Mouse (Mus musculus) forebrain, postnatal 0 days (tissue): ENCODE data around the gene Arhgap44. TPM values are rescaled to one million over a fixed set of nuclear protein-coding genes. Genes with fewer than 3 reads are reported as not detected.
A peak's percentile ranks its signal among the peaks of the same experiment; 100 is the strongest.

ENCODE experiments used
- ATAC-seq: fragments of 200-750 bp; cut with Nextera tagmentation; 2 replicates; pipeline ENCODE4 v1.8.0; 2017; ENCODE audit warnings: mild to moderate bottlenecking, moderate library complexity
- DNase-seq: peaks from one replicate; pipeline ENCODE4 v3.0.0-alpha.2; 2015
- H3K27ac ChIP-seq: fragments of 300-500 bp; sonication (generic); 2 replicates; pipeline ENCODE4 v1.5.1; 2014; ENCODE audit warnings: low read depth, mild to moderate bottlenecking, antibody characterized with exemption, low read length, moderate library complexity, mixed read lengths
- H3K27me3 ChIP-seq: fragments of 300-500 bp; sonication (generic); 2 replicates; pipeline ENCODE4 v1.6.1; 2014; ENCODE audit warnings: mild to moderate bottlenecking, low read length, mixed read lengths; ENCODE audit not compliant: insufficient read depth
- H3K36me3 ChIP-seq: fragments of 300-500 bp; sonication (generic); 2 replicates; pipeline ENCODE4 v1.6.1; 2014; ENCODE audit warnings: mild to moderate bottlenecking, moderate library complexity; ENCODE audit not compliant: insufficient read depth
- H3K4me1 ChIP-seq: fragments of 300-500 bp; sonication (generic); 2 replicates; pipeline ENCODE4 v1.6.1; 2014; ENCODE audit warnings: antibody characterized with exemption; ENCODE audit not compliant: insufficient read depth
- H3K4me2 ChIP-seq: fragments of 300-500 bp; sonication (generic); 2 replicates; pipeline ENCODE4 v1.6.1; 2014; ENCODE audit warnings: low read depth, mild to moderate bottlenecking, moderate library complexity
- H3K4me3 ChIP-seq: fragments of 300-500 bp; sonication (generic); 2 replicates; pipeline ENCODE4 v1.5.1; 2014; ENCODE audit warnings: low read depth, low read length, mixed read lengths
- H3K9ac ChIP-seq: fragments of 300-500 bp; sonication (generic); 2 replicates; pipeline ENCODE4 v1.6.1; 2014; ENCODE audit warnings: mild to moderate bottlenecking
- H3K9me3 ChIP-seq: fragments of 300-500 bp; sonication (generic); 2 replicates; pipeline ENCODE4 v1.6.1; 2016; ENCODE audit warnings: low read length
- CTCF ChIP-seq: sonication (generic); IDR thresholded peaks from 2 replicates; pipeline ENCODE4 v1.5.1; 2016; ENCODE audit warnings: antibody characterized with exemption, control low read depth, low read depth
- WGBS: fragments of 180-500 bp; shearing (Covaris S2); extraction: QIAGEN DNeasy Blood & Tissue Kit; methylation state at CpG from one replicate; pipeline ENCODE4 v1.1.7; 2014; 5-methylcytosine and 5-hydroxymethylcytosine counted together
- polyA plus RNA-seq: library from polyadenylated mRNA; unstranded; fragments of >200 nt; fragmentation: Nextera tagmentation; extraction: Ambion mirVana; gene quantifications from 2 replicates; pipeline ENCODE4 v1.2.1, GENCODE M21; 2015
- total RNA-seq: library from RNA; depleted of rRNA; stranded (reverse); fragments of >200 nt; gene quantifications from 2 replicates; pipeline ENCODE4 v1.2.3, GENCODE M21; 2014

Gene Arhgap44
- total and polyA plus RNA-seq, 2 experiments from 2014 or later, result 17.4 to 29.6 TPM

- no peak overlapping the region for H3K4me2 ChIP-seq
- H3K4me1 ChIP-seq, result no peaks in the 10 kb centered on the region
- no peak overlapping the region for H3K27ac ChIP-seq
- no peak overlapping the region for H3K4me3 ChIP-seq
- H3K9me3 ChIP-seq, result no peaks in the 10 kb centered on the region
- no peak for DNase-seq
- H3K9ac ChIP-seq, result no peak overlapping the region
- ATAC-seq, result no peak
- H3K36me3 ChIP-seq, result no peaks in the 10 kb centered on the region
- no peaks in the 10 kb centered on the region for H3K27me3 ChIP-seq
- 74% methylated on average over 3 of the region's 3 CpGs for WGBS
- TF ChIP-seq CTCF, result no peak
Observed at GRCm38 (mm10) chr11:65198026-65198425, 35.3 kb upstream of the Arhgap44 start.

- peak; percentile 95 for TF ChIP-seq CTCF
- H3K4me1 ChIP-seq, result no peaks in the 10 kb centered on the region
- ATAC-seq, result peak; percentile 56; the same call in 1 of the 2 replicates
- no peak overlapping the region for H3K27ac ChIP-seq
- WGBS, result 5% methylated on average over 3 of the region's 3 CpGs
- H3K9ac ChIP-seq, result no peak overlapping the region
- H3K4me2 ChIP-seq, result no peak overlapping the region
- DNase-seq, result peak; percentile 86
- no peaks in the 10 kb centered on the region for H3K27me3 ChIP-seq
- H3K4me3 ChIP-seq, result no peak overlapping the region
- H3K36me3 ChIP-seq, result no peaks in the 10 kb centered on the region
- H3K9me3 ChIP-seq, result no peaks in the 10 kb centered on the region
Observed at GRCm38 (mm10) chr11:65197280-65197679, 34.5 kb upstream of the Arhgap44 start.

- H3K4me3 ChIP-seq, result no peak overlapping the region
- DNase-seq (no peak), ATAC-seq (no peak)
- H3K9me3 ChIP-seq, result no peaks in the 10 kb centered on the region
- WGBS, result 84% methylated on average over 12 of the region's 12 CpGs
- TF ChIP-seq CTCF, result no peak
- no peaks in the 10 kb centered on the region for H3K36me3 ChIP-seq
- no peaks in the 10 kb centered on the region for H3K27me3 ChIP-seq
- no peak overlapping the region for H3K27ac ChIP-seq
- no peak overlapping the region for H3K4me2 ChIP-seq
- no peaks in the 10 kb centered on the region for H3K4me1 ChIP-seq
- H3K9ac ChIP-seq, result no peak overlapping the region
Observed at GRCm38 (mm10) chr11:65186974-65187373, 24.2 kb upstream of the Arhgap44 start.

GRCm38 (mm10) chr11:65185114-65185513, 22.4 kb upstream of the Arhgap44 start:
- ATAC-seq, result no peak
- 93% methylated on average over 1 of the region's 1 CpGs for WGBS
- TF ChIP-seq CTCF, result no peak

GRCm38 (mm10) chr11:65170121-65170750, 7.5 kb upstream of the Arhgap44 start:
- 92% methylated on average over 4 of the region's 4 CpGs for WGBS
- ATAC-seq (no peak), DNase-seq (no peak)
- no peak overlapping the region for H3K27ac ChIP-seq
- no peaks in the 10 kb centered on the region for H3K36me3 ChIP-seq
- no peaks in the 10 kb centered on the region for H3K9me3 ChIP-seq
- no peak overlapping the region for H3K4me3 ChIP-seq
- H3K4me2 ChIP-seq, result no peak overlapping the region
- H3K27me3 ChIP-seq, result no peaks in the 10 kb centered on the region
- no peaks in the 10 kb centered on the region for H3K4me1 ChIP-seq
- TF ChIP-seq CTCF, result no peak
- H3K9ac ChIP-seq, result no peak overlapping the region

More at GRCm38 (mm10) chr11:65185114-65185513, 22.4 kb upstream of the Arhgap44 start:
- no peak overlapping the region for H3K4me3 ChIP-seq
- no peaks in the 10 kb centered on the region for H3K9me3 ChIP-seq
- no peak overlapping the region for H3K4me2 ChIP-seq
- no peaks in the 10 kb centered on the region for H3K27me3 ChIP-seq
- no peak for DNase-seq
- no peak overlapping the region for H3K9ac ChIP-seq
- no peaks in the 10 kb centered on the region for H3K4me1 ChIP-seq
- H3K36me3 ChIP-seq, result no peaks in the 10 kb centered on the region
- no peak overlapping the region for H3K27ac ChIP-seq

GRCm38 (mm10) chr11:65161881-65162766, 637 bp downstream of the Arhgap44 start:
- no peaks in the 10 kb centered on the region for H3K36me3 ChIP-seq
- TF ChIP-seq CTCF, result no peak
- H3K4me3 ChIP-seq, result peak overlapping the region; percentile 77
- H3K27ac ChIP-seq, result peak overlapping the region; percentile 81
- peak overlapping the region; percentile 80 for H3K9ac ChIP-seq
- no peaks in the 10 kb centered on the region for H3K9me3 ChIP-seq
- no peaks in the 10 kb centered on the region for H3K27me3 ChIP-seq
- H3K4me2 ChIP-seq, result peak overlapping the region; percentile 94
- peaks cover 3% of the 10 kb centered on the region; the same call in 1 of the 2 replicates for H3K4me1 ChIP-seq
- peak; percentile 19 for DNase-seq
- 3% methylated on average over 49 of the region's 49 CpGs for WGBS
- peak; percentile 82 for ATAC-seq
